10 mouse cellular contexts compared by ENCODE assay signal in genomic region chr1:133685749-133686519, GRCm38 (mm10). TPM values are rescaled to one million over a fixed set of nuclear protein-coding genes. Genes with fewer than 3 reads are reported as not detected.
DNase-seq lines count a peak whose midpoint lies in the region; ATAC-seq and TF ChIP-seq lines count a peak whose summit lies in the region.
"Had no signal": no experiment of that assay in that cellular context is flagged by ENCODE, and none has a peak within 500 bp of the region (broad histone marks: within the 10 kb centered on the region; RNA-seq: fewer than 3 reads in every experiment).

No protein-coding gene starts in this region.

- no peak overlapping the region for H3K9ac ChIP-seq in hindbrain, postnatal 0 days (replicated peaks; ENCODE audit: low read length)
- H3K9ac ChIP-seq in hindbrain, embryonic 11.5 days (ENCODE audit: low read depth, low read length): no peak overlapping the region
- no peak overlapping the region for H3K9ac ChIP-seq in kidney, embryonic 15.5 days
- H3K9ac ChIP-seq: midbrain, embryonic 12.5 days had no signal

- WGBS in hindbrain, postnatal 0 days: 68% methylated on average over 10 of the region's 10 CpGs
- 81% methylated on average over 10 of the region's 10 CpGs for WGBS in hindbrain, embryonic 11.5 days
- WGBS in kidney, embryonic 15.5 days: 74% methylated on average over 10 of the region's 10 CpGs

- no peak overlapping the region for H3K27ac ChIP-seq in hindbrain, postnatal 0 days
- H3K27ac ChIP-seq in hindbrain, embryonic 11.5 days (ENCODE audit: low read depth, low read length): no peak overlapping the region
- H3K27ac ChIP-seq in kidney, embryonic 15.5 days: 0 out of 2 replicates have a peak overlapping the region, but pooled peaks have one; percentile 18
- H3K27ac ChIP-seq: midbrain, embryonic 12.5 days had no signal

- H3K4me1 ChIP-seq in hindbrain, postnatal 0 days (ENCODE audit: insufficient read depth, low read length): no peaks in the 10 kb centered on the region
- H3K4me1 ChIP-seq in hindbrain, embryonic 11.5 days (replicated peaks; ENCODE audit: control insufficient read depth, insufficient read depth, low read length): no peaks in the 10 kb centered on the region
- peaks cover 14% of the 10 kb centered on the region for H3K4me1 ChIP-seq in kidney, embryonic 15.5 days
- H3K4me1 ChIP-seq: midbrain, embryonic 12.5 days had no signal

- H3K27me3 ChIP-seq in hindbrain, postnatal 0 days (ENCODE audit: insufficient read depth, low read length): no peaks in the 10 kb centered on the region
- H3K27me3 ChIP-seq in hindbrain, embryonic 11.5 days (ENCODE audit: control insufficient read depth, insufficient read depth, low read length): no peaks in the 10 kb centered on the region
- no peaks in the 10 kb centered on the region for H3K27me3 ChIP-seq in kidney, embryonic 15.5 days
- H3K27me3 ChIP-seq: midbrain, embryonic 12.5 days had no signal

- no peak for TF ChIP-seq CTCF in hindbrain, postnatal 0 days (IDR thresholded peaks at IDR 0.05; ENCODE audit: low read depth)

- H3K4me2 ChIP-seq in hindbrain, postnatal 0 days (ENCODE audit: low read depth, low read length): no peak overlapping the region
- no peak overlapping the region for H3K4me2 ChIP-seq in hindbrain, embryonic 11.5 days (replicated peaks; ENCODE audit: low read depth, low read length)
- no peak overlapping the region for H3K4me2 ChIP-seq in kidney, embryonic 15.5 days
- H3K4me2 ChIP-seq: midbrain, embryonic 12.5 days had no signal

- DNase-seq in hindbrain, postnatal 0 days (ENCODE audit: low spot score): peak; percentile 27
- DNase-seq in hindbrain, embryonic 11.5 days (ENCODE audit: low spot score): no peak
- DNase-seq in gastrocnemius, adult 18-20 months (ENCODE audit: low spot score): peak; percentile 89
- peak; percentile 75 for DNase-seq in lung, postnatal 10 days
- no peak for DNase-seq in right cerebral cortex, adult 2 months (ENCODE audit: low spot score in 2 of 2)
- no peak for DNase-seq in left cerebral cortex, adult 9 months (ENCODE audit: low spot score in 2 of 2)
- no peak for DNase-seq in left cerebral cortex, adult 8-10 months (ENCODE audit: low spot score in 2 of 2)

- 0 out of 2 replicates have a peak, but pooled peaks have one; percentile 32 for ATAC-seq in hindbrain, postnatal 0 days
- ATAC-seq in hindbrain, embryonic 11.5 days (ENCODE audit: low FRiP score): no peak
- ATAC-seq in kidney, embryonic 15.5 days (replicated peaks; ENCODE audit: low FRiP score): 0 out of 2 replicates have a peak, but pooled peaks have one; percentile 33

- H3K4me3 ChIP-seq in hindbrain, postnatal 0 days (ENCODE audit: low read length): no peak overlapping the region
- H3K4me3 ChIP-seq in hindbrain, embryonic 11.5 days (ENCODE audit: low read depth, low read length): no peak overlapping the region
- no peak overlapping the region for H3K4me3 ChIP-seq in kidney, embryonic 15.5 days (replicated peaks)
- H3K4me3 ChIP-seq: erythroblast, embryonic 14.5 days; midbrain, embryonic 12.5 days had no signal

- no peaks in the 10 kb centered on the region for H3K9me3 ChIP-seq in hindbrain, postnatal 0 days (ENCODE audit: low read length)
- H3K9me3 ChIP-seq in hindbrain, embryonic 11.5 days (ENCODE audit: control insufficient read depth, low read length): no peaks in the 10 kb centered on the region
- no peaks in the 10 kb centered on the region for H3K9me3 ChIP-seq in kidney, embryonic 15.5 days (replicated peaks)
- H3K9me3 ChIP-seq: midbrain, embryonic 12.5 days had no signal

- no peaks in the 10 kb centered on the region for H3K36me3 ChIP-seq in hindbrain, postnatal 0 days (ENCODE audit: insufficient read depth, low read length)
- H3K36me3 ChIP-seq in hindbrain, embryonic 11.5 days (ENCODE audit: control insufficient read depth, insufficient read depth, low read length): no peaks in the 10 kb centered on the region
- H3K36me3 ChIP-seq in kidney, embryonic 15.5 days: no peaks in the 10 kb centered on the region
- H3K36me3 ChIP-seq: midbrain, embryonic 12.5 days had no signal

RNA-seq across cellular contexts. Expression of gene Lax1, which starts 4.0 kb away (rescaled TPM):
- 0.10 TPM in 1 of 2 replicates, not detected in the other for total RNA-seq in hindbrain, postnatal 0 days (2014; rRNA removed)
- 0.08 and 0.13 TPM in 2 replicates for polyA plus RNA-seq in hindbrain, postnatal 0 days (2015; fragmentation: Nextera tagmentation; extraction: Ambion mirVana)
- polyA plus RNA-seq in hindbrain, embryonic 11.5 days (2014; fragmentation: Nextera tagmentation; extraction: Ambion mirVana): 0.12 and 0.22 TPM in 2 replicates
- total RNA-seq in gastrocnemius, adult 18-20 months (2021): not detected
- 0.66 and 0.81 TPM in 2 replicates for polyA plus RNA-seq in kidney, embryonic 15.5 days (2015; fragmentation: Nextera tagmentation; extraction: Ambion mirVana)
- under 1 TPM in 2 of 4 experiments, not detected in 2; 0.15 to 0.37 TPM for total RNA-seq in left cerebral cortex, adult 8-10 months (2022)

RNA-seq across cellular contexts. Expression of gene Gm38394, which starts 24.8 kb away (rescaled TPM):
- 5.1 and 5.3 TPM in 2 replicates for total RNA-seq in hindbrain, postnatal 0 days (2014; rRNA removed)
- 1.2 and 1.7 TPM in 2 replicates for polyA plus RNA-seq in hindbrain, postnatal 0 days (2015; fragmentation: Nextera tagmentation; extraction: Ambion mirVana)
- polyA plus RNA-seq in hindbrain, embryonic 11.5 days (2014; fragmentation: Nextera tagmentation; extraction: Ambion mirVana): 6.7 and 10.4 TPM in 2 replicates
- 10 to 100 TPM; 25.6 to 26.2 TPM for total RNA-seq in gastrocnemius, adult 18-20 months (2021)
- 5.1 and 5.3 TPM in 2 replicates for polyA plus RNA-seq in kidney, embryonic 15.5 days (2015; fragmentation: Nextera tagmentation; extraction: Ambion mirVana)
- 10 to 100 TPM; 22.9 to 26.3 (median 25.1) TPM for total RNA-seq in left cerebral cortex, adult 8-10 months (2022)

RNA-seq across cellular contexts. Expression of gene Zbed6, which starts 25.2 kb away (rescaled TPM):
- total RNA-seq in hindbrain, postnatal 0 days (2014; rRNA removed): 6.0 and 7.8 TPM in 2 replicates
- polyA plus RNA-seq in hindbrain, postnatal 0 days (2015; fragmentation: Nextera tagmentation; extraction: Ambion mirVana): 0.15 and 0.87 TPM in 2 replicates
- polyA plus RNA-seq in hindbrain, embryonic 11.5 days (2014; fragmentation: Nextera tagmentation; extraction: Ambion mirVana): not detected in 2 replicates
- 1 to 10 TPM; 4.8 to 6.1 TPM for total RNA-seq in gastrocnemius, adult 18-20 months (2021)
- polyA plus RNA-seq in kidney, embryonic 15.5 days (2015; fragmentation: Nextera tagmentation; extraction: Ambion mirVana): not detected in 2 replicates
- 1 to 10 TPM; 7.0 to 9.4 (median 7.3) TPM for total RNA-seq in left cerebral cortex, adult 8-10 months (2022)
- polyA plus RNA-seq: erythroblast, embryonic 14.5 days; midbrain, embryonic 12.5 days had no signal

Comparison
In these comparisons a context has a peak if more than half of its experiments do, and no peak if none do; other contexts are left out.
1. DNase-seq: peak in hindbrain, postnatal 0 days (single experiment), gastrocnemius, adult 18-20 months (single experiment) and lung, postnatal 10 days (single experiment); none in hindbrain, embryonic 11.5 days (single experiment), right cerebral cortex, adult 2 months (0 of 2), left cerebral cortex, adult 9 months (0 of 2) and left cerebral cortex, adult 8-10 months (0 of 2).